Mouse (Mus musculus) megakaryocyte, embryonic 14.5 days (primary cell): ENCODE results near the gene Surf4.

Experiments used
- FLI1 ChIP-seq: IDR thresholded peaks from 2 replicates; pipeline ENCODE4 v1.6.1; 2012; ENCODE audit warnings: low read length, inconsistent platforms, mixed read lengths
- GATA1 ChIP-seq: IDR thresholded peaks from 3 replicates; pipeline ENCODE4 v1.6.1; 2012; ENCODE audit warnings: mixed read lengths, low read length, inconsistent platforms, borderline replicate concordance

- TF ChIP-seq FLI1 (no peak), GATA1 (no peak)
These were observed 23.4 kb downstream of the Surf4 start, which contains the start of the genes Med22 and Rpl7a for GRCm38 (mm10) chr2:26910124-26910993.
